Mouse (Mus musculus) heart, postnatal 36 days (tissue): ENCODE data around the gene 1600014C23Rik. TPM values are rescaled to one million over a fixed set of nuclear protein-coding genes. Genes with fewer than 3 reads are reported as not detected.

Experiments used
- DNase-seq, 2 experiments: peaks; one replicate each; pipeline ENCODE4 v3.0.0; 2021 to 2022
- intact Hi-C: fragments of 180-260 bp; cut with DNase I; formaldehyde crosslinking; loops from one replicate; pipeline ENCODE4 v1.15.1; 2025
- total RNA-seq, 2 experiments: library from RNA; stranded (reverse); gene quantifications; 2 replicates each; pipeline ENCODE4 v1.2.3; 2021

The 1600014C23Rik gene
- total RNA-seq, 2 experiments from 2014 or later, result not detected

DNA sequence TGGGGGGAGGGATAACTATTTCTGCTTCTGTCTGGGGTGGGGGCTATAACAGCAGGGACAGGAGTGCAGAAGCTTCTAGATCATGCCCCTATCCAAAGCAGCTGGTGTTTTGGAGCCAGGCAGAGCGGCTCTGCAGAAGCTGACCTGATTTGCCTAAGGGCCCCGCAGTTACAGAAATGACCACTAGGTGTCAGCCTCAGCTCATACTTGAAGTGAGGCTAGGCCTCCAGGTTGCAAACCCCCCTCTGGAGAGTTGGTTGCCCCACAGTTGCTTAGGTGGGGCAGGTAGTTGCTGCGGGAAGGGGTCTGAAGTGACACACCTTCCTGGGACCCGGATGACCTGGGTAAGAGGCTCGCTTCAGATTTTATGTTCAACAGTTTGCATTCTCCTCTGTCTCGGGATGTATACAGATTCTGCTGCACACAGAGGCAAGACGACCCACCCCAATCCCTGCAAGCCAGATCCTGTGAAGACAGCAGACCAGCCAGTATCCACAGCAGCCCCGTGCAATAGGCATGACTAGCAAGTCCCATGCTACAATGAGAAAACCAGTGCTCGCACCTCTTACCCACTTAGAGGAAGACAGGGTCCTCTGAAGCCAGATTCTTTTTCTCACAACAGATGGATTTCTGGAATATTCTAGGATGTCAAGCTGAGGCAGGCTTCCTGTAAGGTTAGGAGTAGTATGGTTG is 2.3 kb downstream of the 1600014C23Rik start:
- intact Hi-C loops, result loop anchor here (1.0 to 5.0 kb wide), 3 partner anchors 301 to 521 kb away; partner anchors contain the start of genes Lrrc73 and Vegfa

DNA sequence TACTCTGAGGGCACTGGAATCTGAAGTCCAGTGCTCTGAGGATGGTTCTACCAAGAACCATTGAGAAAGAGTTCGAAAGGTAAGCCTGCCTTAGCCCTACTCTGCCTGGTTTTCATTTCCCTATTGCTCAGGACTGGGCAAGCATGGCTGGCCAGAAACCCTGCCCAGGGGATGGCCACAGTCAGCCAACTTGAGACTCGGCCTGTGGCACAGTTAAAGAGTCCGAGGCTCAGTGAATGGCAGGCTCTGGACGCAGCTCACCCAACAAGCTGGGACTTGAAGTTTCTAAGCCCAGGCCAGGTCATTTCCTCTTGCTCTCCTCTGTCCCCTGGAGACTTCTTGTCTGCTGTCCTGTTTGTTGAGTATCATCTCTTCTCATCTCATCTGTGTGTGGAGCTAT is 2.9 kb downstream of the 1600014C23Rik start:
- no peak for DNase-seq
- intact Hi-C loops, result loop anchor here (1.0 to 5.0 kb wide), 3 partner anchors 302 to 522 kb away; partner anchors contain the start of genes Lrrc73 and Vegfa

More for the DNA sequence above, 2.3 kb downstream of the 1600014C23Rik start:
- peak; percentile 86 to 91 for DNase-seq

DNA sequence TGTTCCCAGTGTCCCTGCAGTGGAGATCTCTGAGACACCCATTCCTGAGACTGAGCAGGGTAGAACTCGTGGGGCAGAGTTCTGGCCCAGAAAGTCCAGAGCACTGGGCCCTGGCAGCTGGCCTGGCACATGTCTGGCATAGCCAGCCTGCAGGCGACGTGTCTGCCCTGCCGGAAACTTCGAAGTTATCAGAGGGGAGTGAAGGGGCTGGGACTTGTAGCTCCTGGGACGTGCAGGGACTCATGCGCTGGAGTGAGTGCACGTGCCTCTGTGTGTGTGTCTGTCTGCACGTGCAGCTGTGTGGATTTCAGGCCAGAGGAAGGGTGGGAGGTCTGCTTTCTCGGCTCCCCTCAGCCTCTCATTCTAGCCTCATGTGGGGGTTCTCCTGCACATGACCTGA is 4.3 kb downstream of the 1600014C23Rik start:
- DNase-seq, result no peak
- intact Hi-C loops, result no loop called here

DNA sequence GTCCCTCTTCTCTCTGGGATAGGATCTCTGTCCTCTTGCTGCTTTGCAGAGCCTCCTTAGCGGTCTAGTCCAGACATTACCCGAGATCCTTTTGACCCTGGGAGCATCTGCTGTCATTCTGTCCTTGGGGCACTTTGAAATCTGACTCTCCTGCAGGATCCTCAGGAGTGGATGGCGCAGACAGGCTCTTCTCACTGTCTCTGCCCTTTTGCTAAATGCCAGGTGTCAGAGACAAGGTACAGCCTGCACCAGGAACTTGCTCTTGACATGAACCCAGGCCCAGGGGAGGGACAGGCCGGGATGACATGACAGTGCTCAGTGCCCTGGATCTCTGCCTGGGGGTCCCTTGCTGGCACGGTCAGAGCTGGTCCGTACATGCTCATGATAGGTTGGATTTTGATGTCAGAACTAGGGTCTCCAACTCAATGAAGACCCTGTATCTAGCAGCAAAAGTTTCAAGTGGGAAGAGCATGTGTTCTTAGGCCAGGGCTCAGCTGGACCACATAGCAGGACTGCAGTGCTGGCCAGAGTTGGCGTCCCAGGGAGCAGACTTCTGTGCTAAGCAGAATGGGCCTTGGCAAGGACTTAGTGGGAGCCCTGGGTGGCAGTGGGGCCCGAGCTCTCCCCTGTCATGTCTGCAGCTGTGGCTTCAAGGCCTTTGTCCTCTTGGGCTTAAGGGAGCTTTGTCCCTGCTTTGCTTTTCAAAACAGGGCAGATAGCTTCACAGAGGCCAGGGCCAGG is 5.5 kb downstream of the 1600014C23Rik start:
- DNase-seq, result no peak
- intact Hi-C loops, result no loop called here

DNA sequence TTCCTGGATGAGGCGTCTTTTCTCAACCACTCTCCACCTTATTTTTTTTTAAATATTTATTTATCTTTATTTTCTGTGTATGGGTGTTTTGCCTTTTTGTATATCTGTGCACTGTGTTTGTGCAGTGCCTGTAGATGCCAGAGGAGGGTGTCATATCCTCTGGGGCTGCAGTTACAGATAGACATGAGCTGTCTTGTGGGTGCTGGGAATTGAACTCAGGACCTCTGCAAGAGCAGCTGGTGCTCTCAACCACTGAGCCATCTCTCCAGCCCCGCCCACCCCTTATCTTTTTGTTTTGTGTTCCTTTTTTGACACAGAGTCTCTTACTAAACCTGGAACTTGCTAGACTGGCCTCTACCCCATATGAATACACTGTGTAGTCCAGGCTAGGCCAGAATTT is 6.2 kb downstream of the 1600014C23Rik start:
- no peak for DNase-seq
- intact Hi-C loops, result no loop called here

DNA sequence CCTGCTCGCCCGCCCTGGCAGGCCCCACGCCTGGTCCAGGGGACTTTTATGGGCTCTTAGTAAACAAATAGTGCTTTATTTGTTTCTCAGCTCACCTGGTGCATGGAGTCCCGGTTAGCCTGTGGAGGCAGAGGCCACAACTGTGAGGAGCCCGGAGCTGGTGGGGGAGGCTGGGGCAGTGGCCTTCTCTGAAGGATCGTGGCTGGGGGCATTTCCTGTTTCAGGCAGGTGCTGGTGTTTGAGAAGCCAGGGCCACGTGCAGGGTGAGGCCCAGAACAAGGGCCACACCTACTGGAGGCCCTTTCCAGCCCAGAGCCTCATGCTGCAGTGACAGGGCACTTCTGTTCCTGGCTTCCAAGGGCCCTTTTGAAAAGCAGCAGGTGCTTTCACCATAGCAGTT is 7.4 kb downstream of the 1600014C23Rik start:
- intact Hi-C loops, result no loop called here
- DNase-seq, result no peak

DNA sequence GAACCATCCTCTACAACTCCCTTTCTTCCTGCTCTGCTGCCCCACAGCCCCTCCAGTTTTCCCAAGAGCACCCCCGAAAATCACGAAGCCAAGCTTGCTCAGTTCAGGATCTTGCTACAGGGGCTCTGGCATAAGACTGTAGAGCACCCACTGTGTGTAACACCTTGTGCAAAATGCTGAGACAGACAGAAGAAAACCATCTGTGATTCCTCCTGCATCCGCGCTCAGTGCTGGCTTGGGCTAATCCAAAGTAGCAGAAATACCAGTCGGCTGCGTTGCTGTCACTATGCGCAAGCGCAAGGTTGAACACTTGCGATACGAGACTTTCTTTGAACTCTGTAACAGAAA is 9.1 kb downstream of the 1600014C23Rik start:
- intact Hi-C loops, result no loop called here
- DNase-seq, result no peak

DNA sequence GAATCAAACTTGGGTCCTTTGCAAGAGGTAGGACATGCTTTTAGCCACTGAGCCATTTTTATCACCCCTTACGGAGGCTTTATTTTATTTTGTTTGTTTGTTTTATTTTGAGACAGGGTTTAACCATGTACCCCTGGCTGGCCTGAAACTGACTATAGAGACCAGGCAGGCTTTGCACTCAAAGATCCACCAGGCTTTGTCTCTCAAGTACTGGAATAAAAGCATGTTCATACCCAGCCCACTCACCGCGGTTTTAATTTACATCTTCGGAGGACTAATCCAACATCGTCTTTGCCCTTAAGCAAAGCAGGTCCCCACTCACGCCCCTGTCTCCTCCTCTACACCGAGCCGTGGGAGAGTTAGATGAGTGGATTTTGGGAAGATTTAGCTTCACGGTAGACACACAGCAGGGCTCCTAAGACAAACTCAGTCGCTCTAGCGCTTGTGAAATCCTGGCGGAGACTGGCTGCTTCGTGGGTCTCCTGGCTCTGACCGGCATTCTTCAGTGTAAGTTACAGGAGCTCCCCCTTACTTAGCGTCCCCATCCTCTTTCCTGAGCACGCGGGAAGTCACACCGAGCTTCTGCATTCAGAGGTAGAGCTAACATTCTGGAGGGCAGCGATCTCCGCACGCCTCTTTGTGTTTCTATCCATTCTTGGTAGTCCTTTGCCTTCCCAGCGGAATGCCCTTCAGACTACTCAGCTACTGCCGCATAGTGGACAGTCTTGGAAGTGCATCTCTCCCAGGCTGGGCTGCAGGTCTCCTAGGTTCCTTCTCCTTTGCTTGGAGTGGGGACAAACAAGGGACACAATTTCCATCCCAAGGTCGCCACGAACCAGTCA is 9.7 kb downstream of the 1600014C23Rik start:
- intact Hi-C loops, result no loop called here
- DNase-seq, result peak; percentile 79 to 88

DNA sequence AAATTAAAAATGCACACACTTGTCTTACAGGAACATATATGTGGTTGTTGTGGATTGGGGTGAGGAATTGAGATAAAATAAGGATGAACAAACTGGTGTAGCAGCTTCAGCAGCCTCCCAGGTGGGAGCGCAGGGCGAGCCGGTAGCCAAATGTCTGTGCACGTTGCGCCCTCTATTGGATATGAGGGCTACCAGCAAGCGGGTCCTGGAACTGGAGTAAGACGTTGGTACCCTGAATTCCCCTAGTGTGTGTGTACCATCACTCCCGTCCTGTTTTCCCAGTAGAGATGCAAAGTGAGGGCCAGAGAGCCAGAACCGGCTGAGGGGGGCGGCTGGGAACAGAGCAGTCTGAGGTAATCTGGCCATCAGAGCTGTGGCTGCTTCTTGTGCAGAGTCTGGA is 15.3 kb downstream of the 1600014C23Rik start:
- DNase-seq, result peak; percentile 70 to 72
- intact Hi-C loops, result loop anchor here (1.0 kb wide), 2 partner anchors 40 to 55 kb away; no protein-coding TSS in a partner anchor

DNA sequence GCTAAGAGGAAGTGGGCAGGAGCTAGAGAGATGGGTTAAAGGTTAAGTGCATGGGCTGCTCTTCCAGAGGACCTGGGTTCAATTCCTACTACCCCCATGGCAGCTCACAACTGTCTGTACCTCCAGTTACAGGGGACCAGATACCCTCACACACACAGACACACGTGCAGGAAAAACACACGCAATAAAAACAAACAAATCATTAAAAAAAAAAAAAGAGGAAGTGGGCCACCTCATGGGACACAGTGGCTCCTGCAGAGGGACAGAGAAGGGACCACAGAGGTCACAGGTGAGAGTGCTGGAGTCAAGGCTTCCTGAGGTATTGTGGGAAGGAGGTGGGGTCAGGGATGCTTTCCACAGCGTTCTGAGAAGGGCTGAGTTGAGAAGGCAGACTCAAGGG is 22.1 kb downstream of the 1600014C23Rik start:
- intact Hi-C loops, result no loop called here
- no peak for DNase-seq

DNA sequence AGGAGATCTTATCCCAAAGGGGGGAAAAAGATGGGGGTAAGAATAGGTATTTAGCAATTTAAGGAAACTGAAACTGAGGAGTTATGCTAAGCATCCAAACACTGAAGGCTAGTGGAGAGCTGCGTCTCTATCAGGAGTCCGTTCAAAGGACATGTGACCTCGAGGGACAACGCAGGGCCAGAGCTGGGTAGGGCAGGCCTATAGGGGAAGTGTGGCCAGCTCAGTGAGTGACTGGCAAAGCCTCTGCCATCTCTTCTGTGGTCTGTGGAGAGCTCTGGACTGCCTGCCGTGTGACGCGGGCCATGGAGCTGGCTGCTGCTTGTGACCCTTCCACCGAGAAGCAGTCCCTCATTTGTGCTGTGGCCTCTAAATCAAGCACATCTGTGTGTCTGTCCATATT is 23.2 kb downstream of the 1600014C23Rik start:
- intact Hi-C loops, result no loop called here
- no peak for DNase-seq

DNA sequence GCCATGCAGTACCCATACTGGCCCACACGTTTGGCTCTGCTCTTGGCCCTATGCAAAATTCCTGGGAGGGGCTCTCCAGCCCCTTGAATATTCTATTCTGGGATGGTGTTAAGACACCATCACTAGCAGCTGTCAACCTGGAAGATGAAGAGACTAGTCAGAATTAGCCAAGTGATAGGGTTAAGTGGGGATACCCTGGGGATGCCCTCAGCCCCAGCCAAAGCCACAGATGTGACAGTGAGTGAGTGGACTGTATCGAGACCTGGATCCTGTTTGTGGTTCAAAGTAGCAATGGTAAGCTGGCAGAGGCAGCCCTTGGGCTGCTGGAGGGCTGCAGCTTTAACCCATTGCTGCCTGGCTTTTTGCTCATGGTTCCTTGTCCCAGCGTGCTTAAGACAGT is 23.8 kb downstream of the 1600014C23Rik start:
- intact Hi-C loops, result no loop called here
- DNase-seq, result no peak

DNA sequence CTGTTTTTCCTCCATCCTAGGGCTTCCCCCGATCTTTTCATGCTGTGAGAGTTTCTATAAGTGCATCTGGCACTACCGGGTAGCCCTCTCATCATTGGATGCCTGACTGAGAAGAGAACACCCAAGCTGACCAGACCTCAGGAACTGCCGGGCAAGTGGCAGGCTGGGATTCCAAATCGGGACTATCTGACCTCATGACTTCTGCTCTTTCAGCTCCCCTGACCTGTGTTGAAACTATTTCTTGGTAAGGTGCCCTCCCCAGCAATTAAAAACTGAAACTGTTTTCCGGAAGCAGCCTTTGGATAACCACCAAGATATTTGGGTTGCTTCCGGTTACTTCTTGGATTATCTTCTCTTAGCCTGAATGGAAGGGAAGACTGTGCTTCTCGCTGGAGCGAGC is 25.5 kb downstream of the 1600014C23Rik start:
- intact Hi-C loops, result no loop called here
- no peak for DNase-seq

DNA sequence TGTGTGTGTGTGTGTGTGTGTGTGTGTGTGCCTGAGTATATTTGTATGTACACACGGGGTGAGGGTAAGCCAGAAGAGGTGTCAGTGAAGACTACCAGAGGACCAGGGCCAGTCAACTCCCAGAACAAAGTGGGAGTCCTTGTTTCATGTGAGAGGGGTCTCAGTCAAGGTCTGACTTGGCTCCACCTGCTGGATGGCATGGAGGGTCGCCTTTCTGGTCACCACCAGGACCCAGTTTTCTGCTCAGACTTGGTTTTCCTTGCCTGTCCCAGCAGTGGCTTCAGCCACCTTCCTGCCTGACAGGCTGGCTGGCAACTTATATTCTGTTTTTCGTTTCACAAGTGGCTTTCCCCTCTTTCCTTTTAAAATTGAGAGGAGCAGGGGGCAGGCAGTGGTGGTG is 26.3 kb downstream of the 1600014C23Rik start:
- intact Hi-C loops, result no loop called here
- no peak for DNase-seq

DNA sequence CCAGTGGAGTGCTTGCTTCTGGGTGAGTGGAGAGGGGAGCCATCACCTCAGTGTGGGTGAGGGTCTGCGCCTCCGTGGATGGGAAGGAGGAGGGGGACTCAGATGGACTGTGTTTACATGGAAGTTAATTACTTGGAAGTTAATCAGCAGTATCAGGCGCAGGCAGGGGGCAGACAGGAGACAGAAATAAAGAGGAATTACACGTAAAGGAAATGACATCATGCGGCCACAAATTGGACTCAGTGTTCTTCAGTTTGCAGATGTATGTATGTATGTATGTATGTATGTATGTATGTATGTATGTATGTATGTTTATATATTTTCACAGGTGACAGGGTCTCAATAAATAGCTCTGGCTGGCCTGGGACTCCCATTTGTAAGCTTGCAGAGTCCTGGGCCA is 26.8 kb downstream of the 1600014C23Rik start:
- no peak for DNase-seq
- intact Hi-C loops, result no loop called here

DNA sequence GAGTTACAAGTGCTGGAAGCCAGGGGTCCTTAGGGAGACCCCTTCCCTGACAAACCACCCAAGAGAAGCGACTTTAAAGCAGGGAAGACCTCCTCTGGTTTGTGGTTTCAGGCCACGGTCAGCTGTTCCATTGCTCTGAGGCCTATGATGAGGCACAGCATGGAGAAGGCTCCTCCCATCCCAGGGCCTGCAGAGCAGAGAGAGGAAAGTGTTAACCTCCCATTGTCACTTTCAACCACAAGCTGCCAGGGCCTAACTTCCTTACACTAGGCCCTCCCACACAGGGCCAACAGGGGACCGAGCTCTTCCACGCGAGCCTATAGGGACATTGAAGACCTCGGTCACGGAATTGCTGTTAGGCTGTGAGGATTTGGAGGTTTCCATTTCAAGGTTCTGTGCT is 30.5 kb downstream of the 1600014C23Rik start:
- DNase-seq, result no peak
- intact Hi-C loops, result no loop called here

DNA sequence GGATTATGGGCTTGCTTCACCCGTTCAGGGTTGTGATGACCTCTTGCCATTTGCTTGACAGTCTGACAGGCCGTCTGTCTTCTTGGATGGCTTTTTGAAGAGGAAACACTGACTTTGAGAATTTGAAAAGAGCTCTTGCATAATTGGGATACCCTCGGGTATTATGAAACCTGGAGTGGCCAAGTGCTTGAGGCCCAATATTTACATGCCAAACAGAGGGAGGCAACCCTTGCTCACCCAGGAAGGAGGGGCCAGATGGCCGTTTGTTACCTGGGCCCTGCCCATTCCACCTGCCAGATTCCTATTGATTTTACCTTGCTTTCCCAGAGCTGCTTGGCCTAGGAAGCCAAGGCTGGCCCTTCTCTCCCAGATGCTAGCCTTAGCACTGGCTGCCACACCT is 31.4 kb downstream of the 1600014C23Rik start:
- intact Hi-C loops, result no loop called here

DNA sequence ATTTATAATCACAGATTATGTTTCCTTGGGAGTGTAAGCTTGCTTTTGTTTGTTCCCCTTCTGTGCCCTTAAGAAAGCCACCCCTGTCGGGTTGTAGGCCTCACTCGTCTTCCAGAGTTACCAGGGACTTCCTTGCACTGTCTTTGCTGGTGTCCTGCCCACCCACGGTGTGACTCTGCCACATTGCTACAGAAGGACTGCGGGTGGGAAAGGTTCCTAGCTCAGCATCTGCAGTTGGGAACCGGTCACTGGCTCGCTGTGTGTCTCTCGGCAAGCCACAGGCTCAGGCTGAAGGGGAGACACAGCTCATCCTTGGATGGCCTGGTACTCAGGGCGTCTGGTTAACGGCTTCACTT is 32.4 kb downstream of the 1600014C23Rik start:
- intact Hi-C loops, result no loop called here
- DNase-seq, result no peak

More for the DNA sequence above, 31.4 kb downstream of the 1600014C23Rik start:
- DNase-seq, result no peak

DNA sequence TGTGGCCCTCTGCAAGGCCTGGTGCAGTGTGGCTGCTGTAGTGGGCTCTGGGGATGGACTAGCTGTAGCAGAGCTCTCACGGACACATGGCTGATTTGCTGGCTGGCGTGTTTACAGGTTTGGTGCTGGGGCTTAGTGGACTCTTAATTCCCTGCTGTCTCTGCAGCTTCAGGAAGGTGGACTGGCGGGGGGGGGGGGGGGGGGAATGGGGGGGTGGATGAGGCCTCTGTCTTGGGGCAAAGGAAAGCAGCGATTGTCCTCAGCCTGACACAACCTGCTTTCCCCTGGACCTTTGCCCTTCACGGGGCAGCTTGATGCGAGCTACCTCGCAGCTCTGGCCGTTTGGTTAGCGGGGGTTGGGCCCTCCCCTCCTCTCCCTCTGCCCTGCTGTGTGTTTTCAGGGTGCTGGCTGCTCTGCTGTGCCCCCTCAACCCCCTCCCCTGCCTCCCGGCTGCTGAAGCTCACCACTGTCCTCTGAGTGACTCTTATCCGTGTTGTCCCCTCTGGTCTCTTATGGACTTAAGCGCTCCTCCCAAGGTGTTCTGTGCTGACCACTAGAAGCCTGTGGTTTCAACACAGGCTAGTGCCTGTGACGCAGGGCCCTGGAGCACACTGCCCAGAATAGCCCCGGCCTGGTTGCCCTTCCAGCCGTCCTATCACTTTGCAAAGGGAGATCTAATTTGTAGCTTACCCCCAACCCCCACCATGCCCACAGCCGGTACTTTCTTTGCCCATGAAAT is 33.0 kb downstream of the 1600014C23Rik start:
- peak in 1 of 2 experiments; percentile 50 for DNase-seq
- intact Hi-C loops, result no loop called here

DNA sequence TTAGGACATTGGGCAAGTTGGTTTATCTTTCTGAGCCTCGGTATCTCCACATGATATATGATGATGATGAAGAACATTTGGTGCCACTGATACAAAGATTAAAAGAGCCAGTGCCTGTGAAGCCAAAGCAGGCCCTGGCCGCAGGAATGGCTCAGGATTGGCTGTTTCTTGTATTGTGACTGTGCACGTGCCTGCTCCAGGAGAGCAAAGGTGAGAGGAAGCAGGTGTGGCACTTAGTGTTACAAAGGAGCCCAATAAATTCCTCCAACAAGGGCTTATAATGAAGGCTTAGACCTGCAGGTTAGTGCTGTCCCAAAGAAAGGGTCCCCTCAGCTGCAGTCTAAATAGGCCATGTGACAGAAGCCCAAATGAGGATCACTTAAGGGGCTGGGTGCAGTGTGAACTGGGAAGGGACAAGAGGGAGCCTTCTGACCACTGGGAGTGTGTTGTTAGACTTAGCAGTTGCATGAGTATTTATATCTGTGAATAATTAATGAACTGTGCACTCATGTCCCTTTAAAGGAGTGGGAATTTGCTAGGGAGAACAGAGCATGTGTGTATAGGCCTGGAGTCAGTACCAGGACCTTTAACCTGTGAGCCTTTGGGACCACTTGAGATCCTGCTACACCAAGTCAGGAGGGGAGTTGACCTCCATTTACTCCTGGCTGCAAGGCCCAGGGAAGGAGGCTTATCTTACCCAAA is 34.5 kb downstream of the 1600014C23Rik start:
- no peak for DNase-seq
- intact Hi-C loops, result no loop called here
